In genomic region chr9:35024591-35025496, GRCm38 (mm10) we compare ENCODE assay signal across 9 mouse cellular contexts.
A peak's percentile ranks its signal among the peaks of the same experiment; 100 is the strongest.
DNase-seq lines count a peak whose midpoint lies in the region; ATAC-seq and TF ChIP-seq lines count a peak whose summit lies in the region.
"Had no signal": no experiment of that assay in that cellular context is flagged by ENCODE, and none has a peak within 500 bp of the region (broad histone marks: within the 10 kb centered on the region; RNA-seq: fewer than 3 reads in every experiment).

No protein-coding gene starts in this region.

- no peaks in the 10 kb centered on the region for H3K9me3 ChIP-seq in lung, embryonic 16.5 days (ENCODE audit: control insufficient read depth, low read length)
- H3K9me3 ChIP-seq in hindbrain, embryonic 11.5 days (ENCODE audit: control insufficient read depth, low read length), result no peaks in the 10 kb centered on the region
- no peaks in the 10 kb centered on the region for H3K9me3 ChIP-seq in liver, embryonic 16.5 days (replicated peaks; ENCODE audit: control insufficient read depth, low read length)

- intact Hi-C loops in left cerebral cortex, postnatal 14 days (cut with DNase I), result no loop called here

- peak overlapping the region; percentile 34; the same call in 1 of the 2 replicates for H3K9ac ChIP-seq in lung, embryonic 16.5 days (ENCODE audit: low read length)
- H3K9ac ChIP-seq in hindbrain, embryonic 11.5 days (ENCODE audit: low read depth, low read length), result peak overlapping the region; percentile 51
- H3K9ac ChIP-seq in liver, embryonic 16.5 days (ENCODE audit: low read depth, low read length), result no peak overlapping the region

- WGBS in lung, embryonic 16.5 days, result 6% methylated on average over 25 of the region's 25 CpGs
- 18% methylated on average over 25 of the region's 25 CpGs for WGBS in lung, adult 2 months
- WGBS in hindbrain, embryonic 11.5 days, result 2% methylated on average over 25 of the region's 25 CpGs
- WGBS in liver, embryonic 16.5 days (ENCODE audit: insufficient replicate concordance), result 6% methylated on average over 25 of the region's 25 CpGs

- no peaks in the 10 kb centered on the region for H3K36me3 ChIP-seq in lung, embryonic 16.5 days (ENCODE audit: control insufficient read depth, insufficient read depth, low read length)
- no peaks in the 10 kb centered on the region for H3K36me3 ChIP-seq in hindbrain, embryonic 11.5 days (ENCODE audit: control insufficient read depth, insufficient read depth, low read length)
- H3K36me3 ChIP-seq in liver, embryonic 16.5 days (ENCODE audit: control insufficient read depth, insufficient read depth), result no peaks in the 10 kb centered on the region

- H3K27me3 ChIP-seq in lung, embryonic 16.5 days (ENCODE audit: control insufficient read depth, insufficient read depth, low read depth, low read length), result no peaks in the 10 kb centered on the region
- no peaks in the 10 kb centered on the region; the same call in 1 of the 2 replicates for H3K27me3 ChIP-seq in hindbrain, embryonic 11.5 days (ENCODE audit: control insufficient read depth, insufficient read depth, low read length)
- peaks cover 18% of the 10 kb centered on the region for H3K27me3 ChIP-seq in liver, embryonic 16.5 days (ENCODE audit: control insufficient read depth, insufficient read depth, low read depth, low read length)

- peak overlapping the region; percentile 30 for H3K4me3 ChIP-seq in lung, embryonic 16.5 days (ENCODE audit: low read length)
- H3K4me3 ChIP-seq in lung, adult 2 months (replicated peaks; ENCODE audit: extremely low read depth, low read depth, low read length), result no peak overlapping the region
- H3K4me3 ChIP-seq in hindbrain, embryonic 11.5 days (ENCODE audit: low read depth, low read length), result peak overlapping the region; percentile 26
- no peak overlapping the region for H3K4me3 ChIP-seq in liver, embryonic 16.5 days (ENCODE audit: low read depth, low read length)
- H3K4me3 ChIP-seq: layer of hippocampus, adult 2 months had no signal

- H3K27ac ChIP-seq in lung, embryonic 16.5 days (ENCODE audit: low read length), result no peak overlapping the region
- no peak overlapping the region for H3K27ac ChIP-seq in hindbrain, embryonic 11.5 days (ENCODE audit: low read depth, low read length)
- H3K27ac ChIP-seq in liver, embryonic 16.5 days (ENCODE audit: low read length), result no peak overlapping the region
- H3K27ac ChIP-seq: layer of hippocampus, adult 2 months had no signal

- H3K4me1 ChIP-seq in lung, embryonic 16.5 days (replicated peaks; ENCODE audit: control insufficient read depth, insufficient read depth, low read length), result peaks cover 8% of the 10 kb centered on the region
- peaks cover 12% of the 10 kb centered on the region for H3K4me1 ChIP-seq in lung, adult 2 months (ENCODE audit: control insufficient read depth, insufficient read depth, low read length)
- H3K4me1 ChIP-seq in hindbrain, embryonic 11.5 days (replicated peaks; ENCODE audit: control insufficient read depth, insufficient read depth, low read length), result no peaks in the 10 kb centered on the region
- H3K4me1 ChIP-seq in liver, embryonic 16.5 days (ENCODE audit: control insufficient read depth, low read depth, low read length), result no peaks in the 10 kb centered on the region

- no peak for TF ChIP-seq CTCF in lung, adult 2 months (IDR thresholded peaks at IDR 0.05; ENCODE audit: insufficient read depth, low read length)

- H3K4me2 ChIP-seq in lung, embryonic 16.5 days (ENCODE audit: low read depth, low read length), result peak overlapping the region; percentile 54
- peak overlapping the region; percentile 46 for H3K4me2 ChIP-seq in hindbrain, embryonic 11.5 days (replicated peaks; ENCODE audit: low read depth, low read length)
- H3K4me2 ChIP-seq in liver, embryonic 16.5 days (ENCODE audit: low read depth, low read length), result peak overlapping the region; percentile 31; the same call in 1 of the 2 replicates

- TF ChIP-seq POLR2A in lung, adult 2 months (IDR thresholded peaks at IDR 0.05; ENCODE audit: borderline replicate concordance, extremely low read depth, low read depth, low read length), result no peak

- no peak for DNase-seq in lung, adult 2 months
- peak; percentile 42 for DNase-seq in hindbrain, embryonic 11.5 days (ENCODE audit: low spot score)
- DNase-seq in right cerebral cortex, postnatal 36 days (ENCODE audit: low spot score in 2 of 2), result no peak
- DNase-seq in left cerebral cortex, postnatal 14 days (ENCODE audit: low spot score in 2 of 2), result no peak
- DNase-seq in yolk sac, embryonic 10.5 days (ENCODE audit: low spot score), result no peak
- DNase-seq: thymus, adult 18-20 months had no signal

- no peak for ATAC-seq in lung, embryonic 16.5 days (ENCODE audit: low read depth)
- ATAC-seq in hindbrain, embryonic 11.5 days (ENCODE audit: low FRiP score), result peak; percentile 60
- 0 out of 2 replicates have a peak, but pooled peaks have one; percentile 11 for ATAC-seq in liver, embryonic 16.5 days (ENCODE audit: low read depth)

Comparison
In these comparisons a context has a peak if more than half of its experiments do, and no peak if none do; other contexts are left out.
1. H3K4me3 ChIP-seq: peak in lung, embryonic 16.5 days (single experiment) and hindbrain, embryonic 11.5 days (single experiment); none in lung, adult 2 months (single experiment) and liver, embryonic 16.5 days (single experiment).
2. Peak in every context shown above with its lines, with median percentiles within 50 percentile points of each other: H3K4me2 ChIP-seq.